Mouse (Mus musculus): ENCODE data around the gene Zfp574. TPM values are rescaled to one million over a fixed set of nuclear protein-coding genes. Genes with fewer than 3 reads are reported as not detected.

Gene Zfp574
- polyA plus RNA-seq (2014; fragmentation: Nextera tagmentation; extraction: Ambion mirVana) = 29.3 and 29.6 TPM in 2 replicates

DNA sequence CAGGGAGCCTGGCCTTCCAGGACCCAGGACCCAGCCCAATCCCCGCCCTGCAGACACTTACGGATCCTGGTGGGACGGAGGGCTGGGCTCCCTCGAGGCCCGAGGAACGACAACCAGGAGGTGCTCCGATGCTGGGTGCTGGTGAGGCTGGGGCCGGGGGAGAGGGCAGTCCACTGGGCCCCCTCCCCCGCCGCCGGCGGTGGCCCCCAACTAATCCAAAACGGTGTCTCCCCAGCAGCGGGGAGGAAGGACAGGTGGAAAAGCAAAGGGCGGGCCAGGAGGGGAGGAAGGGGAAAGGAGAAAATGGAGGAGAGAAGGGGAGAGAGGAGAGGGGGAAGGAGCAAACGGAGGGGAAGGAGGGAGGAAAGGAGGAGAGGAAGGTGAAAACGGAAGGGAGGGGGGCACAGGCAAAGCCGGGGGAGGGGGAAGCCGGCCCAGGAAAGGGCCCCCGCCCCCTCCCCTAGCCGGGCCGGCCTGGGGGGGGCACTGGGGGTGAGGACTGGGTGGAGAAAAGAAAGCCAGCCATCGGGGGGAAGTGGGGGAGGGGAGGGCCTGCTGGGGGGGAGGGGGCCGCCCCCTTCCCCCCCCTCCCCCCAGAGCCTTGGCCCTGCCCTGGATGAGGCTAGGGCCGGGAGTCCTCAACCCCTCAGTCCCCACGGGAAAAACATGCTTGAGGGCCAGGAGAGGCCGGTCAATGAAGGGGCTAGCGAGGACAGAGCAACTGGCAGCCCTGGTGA lies at the start of gene Zfp574, which contains the start of gene Grik5:
Gene Zfp574 (plus strand): TSS at position 589 of the 737 bp plus-strand sequence.
Gene Grik5 (minus strand): TSS at position 368 of the 737 bp plus-strand sequence.
- H3K9ac ChIP-seq (ENCODE audit: low read length) = peak within 1 kb of the TSS; percentile 73
- no peak for ATAC-seq (ENCODE audit: insufficient read depth, low FRiP score, low TSS enrichment)
- H3K4me1 ChIP-seq (ENCODE audit: control insufficient read depth, insufficient read depth, low read length) = peaks cover 30% of the 10 kb centered on the region
- H3K4me2 ChIP-seq (ENCODE audit: low read depth) = peak within 1 kb of the TSS; percentile 74
- H3K9me3 ChIP-seq (ENCODE audit: control insufficient read depth, low read length) = no peaks in the 10 kb centered on the region
- no peak for DNase-seq (ENCODE audit: low spot score)
- peak within 1 kb of the TSS; percentile 90 for H3K27ac ChIP-seq (ENCODE audit: low read depth, low read length)
- WGBS = 1% methylated on average over 20 of the region's 28 CpGs
- H3K27me3 ChIP-seq (ENCODE audit: control insufficient read depth, insufficient read depth, low read length) = no peaks in the 10 kb centered on the region
- peaks cover 8% of the 10 kb centered on the region for H3K36me3 ChIP-seq (ENCODE audit: control insufficient read depth, insufficient read depth, low read length)
- H3K4me3 ChIP-seq (ENCODE audit: low read depth, low read length) = peak within 1 kb of the TSS; percentile 54

- Histone ChIP-seq H3K9ac (ENCODE audit: low read length) (no peak overlapping the region), H3K4me2 (ENCODE audit: low read depth) (no peak overlapping the region), H3K9me3 (ENCODE audit: control insufficient read depth, low read length) (no peaks in the 10 kb centered on the region), H3K27ac (ENCODE audit: low read depth, low read length) (no peak overlapping the region), H3K36me3 (ENCODE audit: control insufficient read depth, insufficient read depth, low read length) (peaks cover 6% of the 10 kb centered on the region), H3K4me1 (ENCODE audit: control insufficient read depth, insufficient read depth, low read length) (no peaks in the 10 kb centered on the region), H3K4me3 (ENCODE audit: low read depth, low read length) (no peak overlapping the region), H3K27me3 (ENCODE audit: control insufficient read depth, insufficient read depth, low read length) (no peaks in the 10 kb centered on the region)
- ATAC-seq (ENCODE audit: insufficient read depth, low FRiP score, low TSS enrichment) = no peak
- 61% methylated on average over 10 of the region's 10 CpGs for WGBS
- no peak for DNase-seq (ENCODE audit: low spot score)
Observed at GRCm38 (mm10) chr7:25025855-25026439, 46.4 kb upstream of the Zfp574 start.

- 67% methylated on average over 7 of the region's 7 CpGs for WGBS
- Histone ChIP-seq H3K27me3 (ENCODE audit: control insufficient read depth, insufficient read depth, low read length) (no peaks in the 10 kb centered on the region), H3K4me2 (ENCODE audit: low read depth) (no peak overlapping the region), H3K9me3 (ENCODE audit: control insufficient read depth, low read length) (no peaks in the 10 kb centered on the region), H3K4me3 (ENCODE audit: low read depth, low read length) (no peak overlapping the region), H3K9ac (ENCODE audit: low read length) (no peak overlapping the region), H3K27ac (ENCODE audit: low read depth, low read length) (no peak overlapping the region), H3K36me3 (ENCODE audit: control insufficient read depth, insufficient read depth, low read length) (peaks cover 4% of the 10 kb centered on the region), H3K4me1 (ENCODE audit: control insufficient read depth, insufficient read depth, low read length) (no peaks in the 10 kb centered on the region)
- DNase-seq (ENCODE audit: low spot score) (no peak), ATAC-seq (ENCODE audit: insufficient read depth, low FRiP score, low TSS enrichment) (no peak)
Observed at GRCm38 (mm10) chr7:25026452-25026851, 45.9 kb upstream of the Zfp574 start.

GRCm38 (mm10) chr7:25030032-25030753 lies 42.2 kb upstream of the Zfp574 start:
- H3K36me3 ChIP-seq (ENCODE audit: control insufficient read depth, insufficient read depth, low read length) = peaks cover 4% of the 10 kb centered on the region; the same call in 1 of the 2 replicates
- H3K27me3 ChIP-seq (ENCODE audit: control insufficient read depth, insufficient read depth, low read length) = no peaks in the 10 kb centered on the region
- H3K27ac ChIP-seq (ENCODE audit: low read depth, low read length) = no peak overlapping the region
- no peak overlapping the region for H3K4me3 ChIP-seq (ENCODE audit: low read depth, low read length)
- H3K9me3 ChIP-seq (ENCODE audit: control insufficient read depth, low read length) = no peaks in the 10 kb centered on the region
- DNase-seq (ENCODE audit: low spot score) (peak; percentile 85), ATAC-seq (ENCODE audit: insufficient read depth, low FRiP score, low TSS enrichment) (no peak)
- no peaks in the 10 kb centered on the region for H3K4me1 ChIP-seq (ENCODE audit: control insufficient read depth, insufficient read depth, low read length)
- 46% methylated on average over 5 of the region's 5 CpGs for WGBS
- no peak overlapping the region for H3K9ac ChIP-seq (ENCODE audit: low read length)
- H3K4me2 ChIP-seq (ENCODE audit: low read depth) = no peak overlapping the region

GRCm38 (mm10) chr7:25031528-25031927 lies 40.8 kb upstream of the Zfp574 start:
- Histone ChIP-seq H3K27me3 (ENCODE audit: control insufficient read depth, insufficient read depth, low read length) (no peaks in the 10 kb centered on the region), H3K4me3 (ENCODE audit: low read depth, low read length) (no peak overlapping the region), H3K4me2 (ENCODE audit: low read depth) (no peak overlapping the region), H3K9ac (ENCODE audit: low read length) (no peak overlapping the region), H3K36me3 (ENCODE audit: control insufficient read depth, insufficient read depth, low read length) (peaks cover 4% of the 10 kb centered on the region; the same call in 1 of the 2 replicates), H3K9me3 (ENCODE audit: control insufficient read depth, low read length) (no peaks in the 10 kb centered on the region), H3K4me1 (ENCODE audit: control insufficient read depth, insufficient read depth, low read length) (no peaks in the 10 kb centered on the region), H3K27ac (ENCODE audit: low read depth, low read length) (no peak overlapping the region)
- 79% methylated on average over 3 of the region's 3 CpGs for WGBS
- DNase-seq (ENCODE audit: low spot score) = no peak
- no peak for ATAC-seq (ENCODE audit: insufficient read depth, low FRiP score, low TSS enrichment)

DNA sequence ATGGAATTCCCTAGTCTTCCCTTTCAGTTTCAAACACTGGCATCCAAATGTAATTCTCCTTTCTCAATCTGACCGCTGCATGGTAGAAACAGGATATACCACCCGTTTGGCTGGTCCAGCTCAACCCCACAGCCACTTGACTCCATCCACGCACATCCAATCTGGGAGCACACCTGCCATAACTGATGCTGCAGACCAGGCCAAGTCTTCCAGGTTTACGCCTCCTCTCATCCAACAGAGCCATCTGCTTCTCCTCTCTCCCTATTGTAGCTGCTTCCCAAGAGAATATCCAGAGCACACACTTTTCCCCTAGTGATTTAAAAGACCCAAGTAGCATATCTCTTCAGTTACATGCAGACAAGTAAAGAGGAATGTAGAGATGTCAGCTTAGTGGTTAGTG lies 37.6 kb upstream of the Zfp574 start:
- no peaks in the 10 kb centered on the region for H3K27me3 ChIP-seq (ENCODE audit: control insufficient read depth, insufficient read depth, low read length)
- H3K4me2 ChIP-seq (ENCODE audit: low read depth) = no peak overlapping the region
- no peak overlapping the region for H3K9ac ChIP-seq (ENCODE audit: low read length)
- DNase-seq (ENCODE audit: low spot score) (no peak), ATAC-seq (ENCODE audit: insufficient read depth, low FRiP score, low TSS enrichment) (no peak)
- H3K27ac ChIP-seq (ENCODE audit: low read depth, low read length) = no peak overlapping the region
- H3K4me1 ChIP-seq (ENCODE audit: control insufficient read depth, insufficient read depth, low read length) = no peaks in the 10 kb centered on the region
- H3K9me3 ChIP-seq (ENCODE audit: control insufficient read depth, low read length) = no peaks in the 10 kb centered on the region
- 97% methylated on average over 4 of the region's 4 CpGs for WGBS
- H3K36me3 ChIP-seq (ENCODE audit: control insufficient read depth, insufficient read depth, low read length) = peaks cover 2% of the 10 kb centered on the region; the same call in 1 of the 2 replicates
- no peak overlapping the region for H3K4me3 ChIP-seq (ENCODE audit: low read depth, low read length)

GRCm38 (mm10) chr7:25035916-25036315 lies 36.5 kb upstream of the Zfp574 start:
- DNase-seq (ENCODE audit: low spot score) (peak; percentile 74), ATAC-seq (ENCODE audit: insufficient read depth, low FRiP score, low TSS enrichment) (no peak)
- Histone ChIP-seq H3K27ac (ENCODE audit: low read depth, low read length) (no peak overlapping the region), H3K36me3 (ENCODE audit: control insufficient read depth, insufficient read depth, low read length) (peaks cover 2% of the 10 kb centered on the region; the same call in 1 of the 2 replicates), H3K27me3 (ENCODE audit: control insufficient read depth, insufficient read depth, low read length) (no peaks in the 10 kb centered on the region), H3K9ac (ENCODE audit: low read length) (no peak overlapping the region), H3K9me3 (ENCODE audit: control insufficient read depth, low read length) (no peaks in the 10 kb centered on the region), H3K4me3 (ENCODE audit: low read depth, low read length) (no peak overlapping the region), H3K4me2 (ENCODE audit: low read depth) (no peak overlapping the region), H3K4me1 (ENCODE audit: control insufficient read depth, insufficient read depth, low read length) (no peaks in the 10 kb centered on the region)
- 61% methylated on average over 7 of the region's 7 CpGs for WGBS

DNA sequence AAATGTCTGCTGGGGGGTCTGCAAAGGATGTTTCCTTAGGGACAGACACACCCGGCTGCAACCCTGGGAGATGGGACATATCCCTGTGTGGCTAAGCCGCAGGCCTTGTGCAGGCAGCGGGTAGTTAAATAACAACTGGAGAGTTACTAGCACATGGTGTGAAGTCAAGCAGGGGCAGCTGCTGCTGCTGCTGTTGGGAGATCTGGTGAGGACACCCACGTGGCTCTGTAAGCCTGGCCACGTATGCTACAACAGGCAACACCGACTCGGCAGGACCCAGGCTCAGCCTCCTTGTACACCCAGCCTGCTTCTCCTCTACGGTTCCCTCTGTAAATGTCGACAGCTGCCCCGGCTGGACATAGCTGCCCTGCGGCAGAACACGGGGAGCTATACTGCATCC lies 30.4 kb upstream of the Zfp574 start:
- DNase-seq (ENCODE audit: low spot score) (no peak), ATAC-seq (ENCODE audit: insufficient read depth, low FRiP score, low TSS enrichment) (no peak)
- Histone ChIP-seq H3K4me2 (ENCODE audit: low read depth) (no peak overlapping the region), H3K27ac (ENCODE audit: low read depth, low read length) (no peak overlapping the region), H3K27me3 (ENCODE audit: control insufficient read depth, insufficient read depth, low read length) (no peaks in the 10 kb centered on the region), H3K36me3 (ENCODE audit: control insufficient read depth, insufficient read depth, low read length) (peaks cover 2% of the 10 kb centered on the region), H3K4me1 (ENCODE audit: control insufficient read depth, insufficient read depth, low read length) (no peaks in the 10 kb centered on the region), H3K9me3 (ENCODE audit: control insufficient read depth, low read length) (no peaks in the 10 kb centered on the region), H3K9ac (ENCODE audit: low read length) (no peak overlapping the region), H3K4me3 (ENCODE audit: low read depth, low read length) (no peak overlapping the region)
- 92% methylated on average over 12 of the region's 12 CpGs for WGBS

Data from neural tube, embryonic 11.5 days (tissue).